Mouse (Mus musculus) ES-CJ7 (cell line): ENCODE results near the gene Nrxn3.

ENCODE experiments used
- DNase-seq: peaks from one replicate; pipeline ENCODE4 v3.0.0; 2011; ENCODE audit warnings: low read depth, low spot score

Gene Nrxn3

GRCm38 (mm10) chr12:90274621-90275236, 1552.1 kb downstream of the Nrxn3 start:
- no peak for DNase-seq

GRCm38 (mm10) chr12:90281236-90281635, 1558.6 kb downstream of the Nrxn3 start:
- no peak for DNase-seq

GRCm38 (mm10) chr12:90283022-90283421, 1560.3 kb downstream of the Nrxn3 start:
- DNase-seq: no peak

GRCm38 (mm10) chr12:90302671-90303070, 1580.0 kb downstream of the Nrxn3 start:
- DNase-seq: no peak

- DNase-seq: no peak
Observed at GRCm38 (mm10) chr12:90331806-90332205, 1609.1 kb downstream of the Nrxn3 start.

GRCm38 (mm10) chr12:90332459-90332858, 1609.8 kb downstream of the Nrxn3 start:
- no peak for DNase-seq

- DNase-seq: no peak
Observed at GRCm38 (mm10) chr12:90337496-90338228, 1615.0 kb downstream of the Nrxn3 start.

GRCm38 (mm10) chr12:90338229-90338557, 1615.5 kb downstream of the Nrxn3 start:
- no peak for DNase-seq
